Mouse (Mus musculus) adrenal gland, adult (tissue): ENCODE results near the gene Ghdc.
A peak's percentile ranks its signal among the peaks of the same experiment; 100 is the strongest.

ENCODE experiments used
- DNase-seq, 2 experiments: peaks; one replicate each; pipeline ENCODE4 v3.0.0; 2022 to 2023; ENCODE audit warnings: low spot score in 1 of 2; ENCODE audit not compliant: inconsistent age in 2 of 2

Gene Ghdc

DNA sequence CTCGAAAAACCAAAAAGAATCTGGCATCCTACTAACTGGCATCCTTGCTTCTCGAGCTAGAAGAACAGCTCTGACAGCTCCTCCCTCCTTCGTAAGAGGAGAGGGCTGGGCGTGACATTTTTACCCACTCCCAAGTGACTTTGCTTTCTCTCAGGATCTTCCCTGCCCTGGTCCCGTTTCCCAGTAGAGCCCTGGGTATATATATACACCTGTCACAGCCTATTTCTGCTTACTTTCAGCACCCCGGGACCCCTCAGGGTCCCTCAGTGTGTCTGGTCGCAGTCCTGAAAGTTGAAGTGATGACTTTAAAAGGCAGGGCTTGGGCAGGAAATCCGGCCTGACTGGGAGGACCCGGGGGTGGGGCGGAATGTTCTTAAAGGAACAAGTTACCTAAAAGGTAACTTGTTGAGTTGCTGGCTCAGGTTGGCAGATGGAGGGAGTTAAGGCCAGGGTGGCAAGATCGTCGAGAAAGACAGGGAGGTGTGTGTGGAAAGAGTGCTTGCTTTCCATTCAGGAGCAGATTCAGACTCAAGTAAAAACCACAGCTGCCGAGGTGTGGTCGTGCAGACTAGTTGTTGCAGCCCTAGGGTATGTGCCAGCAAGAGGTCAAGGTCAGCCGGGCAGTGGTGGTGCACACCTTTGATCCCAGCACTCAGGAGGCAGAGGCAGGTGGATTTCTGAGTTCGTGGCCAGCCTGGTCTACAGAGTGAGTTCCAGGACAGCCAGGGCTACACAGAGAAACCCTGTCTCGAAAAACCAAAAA lies at the start of gene Ghdc:
Ghdc (minus strand) TSS at position 312 of the 763 bp plus-strand sequence.
- peak; percentile 89 to 96 for DNase-seq

GRCm38 (mm10) chr11:100820047-100820446 lies 49.3 kb upstream of the Ghdc start:
- no peak for DNase-seq

DNA sequence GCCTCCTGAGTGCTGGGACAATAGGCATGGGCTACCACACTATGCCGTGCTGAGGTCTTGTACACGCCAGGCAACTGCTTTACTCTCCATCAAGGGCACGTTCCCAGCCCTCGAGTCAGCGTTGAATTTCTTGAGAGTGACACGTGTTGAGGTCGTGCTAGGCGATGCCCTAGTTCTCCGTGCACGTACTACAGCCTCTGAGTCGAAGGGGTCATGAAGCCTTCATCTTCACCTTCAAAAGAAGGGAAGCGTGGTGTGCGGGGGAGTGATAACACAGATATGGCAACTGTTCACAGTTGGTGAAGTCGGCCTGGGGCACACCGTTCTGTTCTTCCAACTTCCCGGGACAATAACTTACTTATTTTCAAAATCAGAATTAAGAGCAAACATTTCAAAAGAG lies 48.9 kb upstream of the Ghdc start:
- no peak for DNase-seq

GRCm38 (mm10) chr11:100819048-100819447 lies 48.3 kb upstream of the Ghdc start:
- no peak for DNase-seq

DNA sequence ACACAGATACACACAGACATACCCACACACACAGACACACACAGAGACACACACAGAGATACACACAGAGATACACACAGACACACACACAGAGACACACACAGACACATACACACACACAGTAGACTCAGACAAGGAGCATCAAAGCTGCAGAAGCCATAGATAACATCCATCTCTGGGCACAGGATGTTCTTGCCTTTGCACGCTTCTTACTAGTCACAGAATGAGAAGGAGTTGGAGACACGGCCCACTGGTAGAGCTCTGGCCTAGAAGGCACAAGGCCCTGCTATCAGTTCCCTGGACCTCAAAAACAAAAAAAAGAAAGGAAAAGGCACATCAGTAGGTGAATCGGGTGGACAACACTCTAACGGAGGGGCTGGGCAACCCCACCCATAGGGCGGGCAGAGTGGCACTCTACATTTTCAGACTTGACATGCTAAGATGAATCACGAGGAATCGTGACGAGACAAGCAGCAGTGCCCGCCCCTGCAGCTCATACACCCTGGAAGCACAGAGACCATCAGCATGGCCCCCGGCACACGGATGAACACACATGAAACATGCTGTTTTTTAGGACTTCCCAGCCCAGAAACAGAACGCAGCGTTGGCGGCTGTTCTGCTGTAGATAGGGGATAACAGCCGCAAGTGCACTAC lies 47.7 kb upstream of the Ghdc start:
- no peak for DNase-seq

- peak in 1 of 2 experiments; percentile 78 for DNase-seq
Observed at GRCm38 (mm10) chr11:100817311-100817710, 46.6 kb upstream of the Ghdc start.

- peak in 1 of 2 experiments; percentile 79 for DNase-seq
Observed at GRCm38 (mm10) chr11:100816801-100817200, 46.0 kb upstream of the Ghdc start.

DNA sequence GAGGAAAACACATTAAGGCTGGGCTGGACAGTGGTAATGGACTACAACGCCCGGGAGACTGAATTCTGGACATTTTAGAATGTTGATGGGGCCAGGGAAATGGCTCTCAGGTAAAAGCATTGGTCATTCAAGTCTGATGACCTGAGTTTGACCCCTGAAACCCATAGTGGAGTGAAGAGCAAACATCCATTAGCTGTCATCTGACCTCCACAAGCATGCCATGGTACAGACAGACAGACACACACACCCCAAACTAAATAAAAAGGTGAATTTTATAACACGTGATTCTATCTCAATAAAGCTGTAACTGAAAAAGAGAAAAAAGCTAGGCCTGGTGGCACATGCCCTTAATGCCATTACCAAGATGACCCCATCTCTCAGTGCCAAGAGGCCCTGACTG lies 45.6 kb upstream of the Ghdc start:
- no peak for DNase-seq

DNA sequence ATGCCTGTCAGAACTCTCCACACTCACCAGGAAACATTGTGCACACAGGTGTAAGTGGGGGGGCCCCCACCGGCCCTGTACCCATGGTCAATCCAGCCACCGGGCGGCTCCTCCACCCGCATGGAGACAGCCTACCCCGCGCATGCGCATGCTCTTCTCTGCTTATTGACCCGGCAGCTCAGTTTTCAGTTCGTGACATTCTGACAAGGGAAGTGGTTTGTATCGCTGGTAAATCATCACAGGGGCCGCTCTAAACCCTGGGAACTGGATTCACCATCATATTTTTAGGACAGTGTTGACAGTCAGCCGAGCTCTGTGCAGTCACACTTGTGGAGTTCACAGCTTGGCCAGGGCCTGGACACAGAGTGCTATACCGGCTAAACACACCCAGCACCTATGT lies 43.7 kb upstream of the Ghdc start:
- DNase-seq: peak; percentile 74 to 85

- no peak for DNase-seq
Observed at GRCm38 (mm10) chr11:100811132-100811531, 40.4 kb upstream of the Ghdc start.

- no peak for DNase-seq
Observed at GRCm38 (mm10) chr11:100810516-100810915, 39.8 kb upstream of the Ghdc start.

DNA sequence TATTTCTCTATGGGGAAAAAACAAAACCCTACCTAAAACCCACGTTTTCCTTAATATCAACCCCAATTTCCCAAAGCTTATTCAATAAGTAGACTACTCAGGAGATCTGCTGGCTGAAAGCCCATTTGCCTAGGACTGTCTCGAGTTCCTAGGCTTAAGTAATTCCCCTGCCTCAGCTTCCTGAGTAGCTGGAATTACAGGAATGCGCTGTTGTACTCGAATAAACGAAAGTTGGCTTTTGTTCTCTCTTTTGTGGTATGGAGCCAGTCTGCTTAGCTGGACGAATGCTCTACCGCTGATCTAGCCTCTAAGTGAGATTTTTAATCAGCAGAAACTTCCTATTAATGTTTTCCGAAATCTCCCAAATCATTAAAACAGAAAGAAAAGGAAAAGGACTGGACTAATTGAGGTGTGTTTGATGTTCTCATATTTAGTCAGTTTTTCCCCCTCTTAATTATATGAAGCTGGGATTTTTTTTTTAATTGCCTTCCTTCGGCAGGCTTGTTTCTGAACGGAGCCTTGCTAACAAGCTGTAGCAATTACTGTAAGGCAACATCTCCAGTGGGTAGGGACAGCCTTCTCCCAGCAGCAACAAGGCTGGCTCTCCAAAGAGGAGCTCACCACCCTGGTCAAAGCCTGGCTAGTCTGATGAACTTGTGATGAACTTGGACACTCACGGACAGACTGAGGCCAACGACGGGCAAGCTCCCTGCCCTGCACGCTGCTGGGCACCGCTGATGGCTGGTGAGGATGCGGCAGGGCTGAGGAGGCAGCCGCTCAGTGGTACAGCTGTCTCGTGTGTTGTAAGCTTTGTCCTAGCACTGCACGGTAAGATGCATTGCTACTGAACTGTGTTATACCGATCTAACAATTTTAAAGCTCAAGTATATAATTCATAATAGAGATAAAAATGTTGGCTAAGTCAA lies 35.9 kb upstream of the Ghdc start:
- no peak for DNase-seq

DNA sequence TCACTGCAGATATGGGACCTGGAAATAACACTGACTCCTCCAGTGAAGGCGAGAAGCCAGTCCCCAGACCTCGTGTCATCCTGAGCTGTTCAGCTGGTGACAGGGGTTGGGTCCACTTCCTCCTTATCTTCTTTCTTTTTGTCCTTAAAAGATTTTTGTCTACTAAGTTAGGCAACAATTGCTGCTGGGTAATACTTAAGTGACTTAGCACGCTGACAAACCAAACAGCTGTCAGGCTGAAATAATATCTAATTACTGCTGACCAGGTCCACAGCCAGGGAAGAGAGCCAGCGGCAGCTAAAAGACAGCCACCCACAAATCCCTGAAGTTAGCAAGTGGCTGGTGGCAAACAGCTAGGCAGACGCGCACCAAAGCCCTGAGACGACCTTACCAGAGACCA lies 34.8 kb upstream of the Ghdc start:
- peak in 1 of 2 experiments; percentile 60 for DNase-seq

GRCm38 (mm10) chr11:100804409-100804808 lies 33.7 kb upstream of the Ghdc start:
- DNase-seq: no peak

GRCm38 (mm10) chr11:100799426-100799825 lies 28.7 kb upstream of the Ghdc start:
- peak; percentile 84 to 92 for DNase-seq

DNA sequence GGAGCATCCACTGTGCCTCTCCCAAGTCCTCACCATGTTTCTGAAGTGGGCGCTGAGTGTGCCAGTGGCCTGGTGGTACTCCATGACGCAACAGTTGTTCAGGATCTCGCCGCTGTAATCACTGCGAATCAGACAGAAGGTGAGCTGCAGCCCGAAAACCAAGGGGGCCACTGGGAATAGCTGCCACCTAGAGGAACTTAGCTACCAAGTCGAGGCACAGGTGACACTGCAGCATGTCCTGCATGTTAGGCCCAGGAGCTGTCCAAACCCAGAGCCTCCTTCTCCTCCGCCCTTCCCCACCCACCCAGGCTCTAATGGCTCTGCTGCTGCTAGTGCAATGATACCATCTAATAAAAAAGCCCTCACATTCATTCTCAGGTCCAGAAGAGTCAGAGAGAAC lies 25.8 kb upstream of the Ghdc start:
- DNase-seq: no peak

GRCm38 (mm10) chr11:100795386-100795785 lies 24.6 kb upstream of the Ghdc start:
- no peak for DNase-seq

DNA sequence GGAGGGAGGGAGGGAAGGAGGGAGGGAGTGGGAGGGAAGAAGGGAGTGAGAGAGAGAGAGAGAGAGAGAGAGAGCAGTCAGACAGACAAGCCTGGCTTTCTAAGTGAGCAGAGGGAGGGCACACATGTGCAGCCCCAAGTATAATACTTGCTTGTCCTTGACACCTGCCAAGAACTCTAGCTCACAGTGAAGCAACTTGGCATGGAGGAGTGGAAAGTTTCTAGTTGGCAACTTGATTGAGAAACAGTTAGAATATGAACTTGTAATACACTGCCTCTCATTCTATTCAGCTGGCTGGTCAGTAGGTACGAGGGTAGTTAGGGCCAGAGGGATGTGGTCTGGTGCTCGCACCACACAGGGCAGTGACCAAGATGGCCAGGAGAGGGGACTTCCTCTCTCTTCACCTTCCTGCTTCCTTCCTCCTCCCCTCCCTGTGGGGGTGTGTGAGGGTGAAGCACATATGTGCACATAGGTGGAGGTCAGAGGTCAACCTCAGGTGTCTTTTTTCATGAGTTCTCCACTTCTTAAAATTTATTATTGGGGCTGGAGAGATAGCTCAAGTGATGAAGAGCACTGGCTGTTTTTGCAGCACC lies 20.8 kb upstream of the Ghdc start:
- peak; percentile 76 to 94 for DNase-seq

DNA sequence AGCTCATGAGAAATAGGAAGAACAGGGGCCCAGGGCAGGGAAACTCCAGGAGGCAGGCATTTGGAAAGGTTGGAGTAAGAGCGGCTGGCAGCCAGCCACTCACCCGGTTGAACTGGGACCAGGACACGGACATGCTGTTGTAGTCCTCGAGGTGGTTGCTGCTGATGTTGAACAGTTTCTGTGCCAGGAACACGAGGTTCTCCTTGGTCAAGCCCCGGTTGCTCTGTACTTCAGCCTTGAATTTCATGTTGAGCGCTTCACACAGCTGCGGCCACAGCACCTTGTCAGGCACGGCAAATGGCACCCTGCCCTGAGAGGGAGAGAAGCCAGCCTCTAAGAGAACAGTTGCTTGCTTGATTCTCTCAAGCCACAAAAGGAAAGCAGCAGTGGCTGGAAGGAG lies 19.9 kb upstream of the Ghdc start:
- DNase-seq: peak; percentile 88 to 90

DNA sequence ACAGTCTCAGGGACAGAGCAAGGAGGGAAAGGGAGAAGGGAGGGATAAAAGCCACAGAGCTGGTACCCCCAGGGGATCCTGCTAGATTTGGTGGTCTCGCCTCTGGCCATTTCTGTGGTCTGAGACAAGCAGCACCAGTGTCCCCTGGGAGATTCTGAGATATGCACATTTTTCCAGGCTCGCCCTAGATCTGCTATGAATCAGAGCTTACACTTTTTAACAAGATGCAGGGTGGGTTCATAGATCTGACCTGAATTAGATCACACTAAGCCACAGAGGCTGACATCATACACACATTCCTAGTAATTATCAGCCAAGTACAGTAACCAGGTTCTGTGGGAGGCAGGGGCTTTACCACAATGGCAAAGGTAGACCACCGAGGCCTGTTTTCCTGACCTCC lies 18.9 kb upstream of the Ghdc start:
- DNase-seq: no peak

GRCm38 (mm10) chr11:100785774-100786173 lies 15.0 kb upstream of the Ghdc start:
- no peak for DNase-seq
